Mouse (Mus musculus) urinary bladder, adult 18-20 months (tissue): ENCODE measurements at regions not wholly inside any gene's neighbourhood (a gene's known extent, or its start where the extent isn't known, plus 50 kb on each side); places are given as distances from the start of the nearest gene placed in this dataset.
A peak's percentile ranks its signal among the peaks of the same experiment; 100 is the strongest.
"Not testable (repeated sequence)": the region's sequence is repeated elsewhere in the genome, so short reads cannot be mapped to it uniquely, and the experiment has no call there.

ENCODE experiments used
- DNase-seq, 2 experiments: peaks; one replicate each; pipeline ENCODE4 v3.0.0; 2022; ENCODE audit warnings: low spot score in 2 of 2, mixed read lengths in 2 of 2

- no peak for DNase-seq
Observed at GRCm38 (mm10) chr12:56064183-56064582, 228.1 kb downstream of the Brms1l start.

GRCm38 (mm10) chr12:56058876-56059275, 222.8 kb downstream of the Brms1l start:
- DNase-seq = no peak

- peak; percentile 39 to 72 for DNase-seq
Observed at GRCm38 (mm10) chr12:56058463-56058862, 222.3 kb downstream of the Brms1l start.

- DNase-seq = no peak
Observed at GRCm38 (mm10) chr12:56055382-56055781, 219.3 kb downstream of the Brms1l start.

GRCm38 (mm10) chr12:56046050-56046449, 209.9 kb downstream of the Brms1l start:
- no peak for DNase-seq

GRCm38 (mm10) chr12:56020954-56021514, 184.9 kb downstream of the Brms1l start:
- no peak for DNase-seq

GRCm38 (mm10) chr12:56020547-56020946, 184.4 kb downstream of the Brms1l start:
- DNase-seq = no peak

- DNase-seq = no peak
Observed at GRCm38 (mm10) chr12:56009976-56010375, 173.9 kb downstream of the Brms1l start.

- no peak for DNase-seq
Observed at GRCm38 (mm10) chr12:56005846-56006245, 169.7 kb downstream of the Brms1l start.

GRCm38 (mm10) chr12:56005321-56005720, 169.2 kb downstream of the Brms1l start:
- DNase-seq = no peak

- DNase-seq = no peak
Observed at GRCm38 (mm10) chr12:56004479-56004878, 168.4 kb downstream of the Brms1l start.

- DNase-seq = no peak
Observed at GRCm38 (mm10) chr12:56003561-56003960, 167.4 kb downstream of the Brms1l start.

GRCm38 (mm10) chr12:55996585-55997377, 160.7 kb downstream of the Brms1l start:
- DNase-seq = no peak

- DNase-seq = no peak
Observed at GRCm38 (mm10) chr12:55983565-55984351, 147.6 kb downstream of the Brms1l start.

GRCm38 (mm10) chr12:55983128-55983527, 147.0 kb downstream of the Brms1l start:
- no peak for DNase-seq

- no peak for DNase-seq
Observed at GRCm38 (mm10) chr12:55974262-55974661, 138.1 kb downstream of the Brms1l start.

- DNase-seq = not testable (repeated sequence)
Observed at GRCm38 (mm10) chr12:55959319-55959718, 123.2 kb downstream of the Brms1l start.

GRCm38 (mm10) chr12:55940566-55940965, 104.4 kb downstream of the Brms1l start:
- no peak for DNase-seq

- DNase-seq = no peak
Observed at GRCm38 (mm10) chr12:55939281-55940142, 103.4 kb downstream of the Brms1l start.

- no peak for DNase-seq
Observed at GRCm38 (mm10) chr12:55934172-55934571, 98.0 kb downstream of the Brms1l start.

- no peak for DNase-seq
Observed at GRCm38 (mm10) chr12:55933417-55933816, 97.3 kb downstream of the Brms1l start.

GRCm38 (mm10) chr12:55930468-55930867, 94.3 kb downstream of the Brms1l start:
- no peak for DNase-seq
